Mouse (Mus musculus) lung, postnatal 0 days (tissue): ENCODE results near the gene Pdhb.

ENCODE experiments used
- CTCF ChIP-seq: IDR thresholded peaks from 2 replicates; pipeline ENCODE4 v1.5.1; 2016; ENCODE audit warnings: antibody characterized with exemption, mild to moderate bottlenecking
- EP300 ChIP-seq: IDR thresholded peaks from 2 replicates; pipeline ENCODE4 v1.6.1; 2016; ENCODE audit warnings: antibody characterized with exemption, mild to moderate bottlenecking, control low read depth

- no peak for TF ChIP-seq CTCF
- no peak for TF ChIP-seq EP300
Observed at GRCm38 (mm10) chr14:8132789-8133188, 40.0 kb downstream of the Pdhb start.
